Mouse (Mus musculus) lung, embryonic 14.5 days (tissue): ENCODE results near the gene Fbxl2. TPM values are rescaled to one million over a fixed set of nuclear protein-coding genes. Genes with fewer than 3 reads are reported as not detected.

ENCODE experiments used
- ATAC-seq: fragments of 200-750 bp; cut with Nextera tagmentation; 2 replicates; pipeline ENCODE4 v1.8.0; 2017; ENCODE audit warnings: mild to moderate bottlenecking, moderate TSS enrichment, moderate library complexity; ENCODE audit not compliant: insufficient read depth
- DNase-seq: peaks from one replicate; pipeline ENCODE4 v3.0.0-alpha.2; 2015
- H3K27ac ChIP-seq: fragments of 300-500 bp; sonication (generic); 2 replicates; pipeline ENCODE4 v1.5.1; 2014; ENCODE audit warnings: low read depth, mild to moderate bottlenecking, moderate library complexity
- H3K27me3 ChIP-seq: fragments of 300-500 bp; sonication (generic); 2 replicates; pipeline ENCODE4 v1.6.1; 2014; ENCODE audit warnings: low read length, control low read depth; ENCODE audit not compliant: insufficient read depth
- H3K36me3 ChIP-seq: fragments of 300-500 bp; sonication (generic); 2 replicates; pipeline ENCODE4 v1.6.1; 2014; ENCODE audit warnings: control low read depth; ENCODE audit not compliant: insufficient read depth
- H3K4me1 ChIP-seq: fragments of 300-500 bp; sonication (generic); 2 replicates; pipeline ENCODE4 v1.6.1; 2014; ENCODE audit warnings: antibody characterized with exemption, control low read depth; ENCODE audit not compliant: insufficient read depth
- H3K4me2 ChIP-seq: fragments of 300-500 bp; sonication (generic); 2 replicates; pipeline ENCODE4 v1.6.1; 2014; ENCODE audit warnings: mild to moderate bottlenecking
- H3K4me3 ChIP-seq: fragments of 300-500 bp; sonication (generic); 2 replicates; pipeline ENCODE4 v1.5.1; 2014; ENCODE audit warnings: low read depth, low read length
- H3K9ac ChIP-seq: fragments of 300-500 bp; sonication (generic); 2 replicates; pipeline ENCODE4 v1.6.1; 2014
- H3K9me3 ChIP-seq: fragments of 300-500 bp; sonication (generic); 2 replicates; pipeline ENCODE4 v1.6.1; 2016; ENCODE audit warnings: low read depth, low read length, control low read depth
- CTCF ChIP-seq: IDR thresholded peaks from 2 replicates; pipeline ENCODE4 v1.5.1; 2016; ENCODE audit warnings: antibody characterized with exemption, low read depth
- WGBS: fragments of 180-500 bp; shearing (Covaris S2); extraction: QIAGEN DNeasy Blood & Tissue Kit; methylation state at CpG from one replicate; pipeline ENCODE4 v1.1.7; 2014; 5-methylcytosine and 5-hydroxymethylcytosine counted together
- polyA plus RNA-seq: library from polyadenylated mRNA; unstranded; fragments of >200 nt; fragmentation: Nextera tagmentation; extraction: Ambion mirVana; gene quantifications from 2 replicates; pipeline ENCODE4 v1.2.1, GENCODE M21; 2014

Gene Fbxl2
- polyA plus RNA-seq, 1 experiment from 2014 or later, result 3.3 TPM

DNA sequence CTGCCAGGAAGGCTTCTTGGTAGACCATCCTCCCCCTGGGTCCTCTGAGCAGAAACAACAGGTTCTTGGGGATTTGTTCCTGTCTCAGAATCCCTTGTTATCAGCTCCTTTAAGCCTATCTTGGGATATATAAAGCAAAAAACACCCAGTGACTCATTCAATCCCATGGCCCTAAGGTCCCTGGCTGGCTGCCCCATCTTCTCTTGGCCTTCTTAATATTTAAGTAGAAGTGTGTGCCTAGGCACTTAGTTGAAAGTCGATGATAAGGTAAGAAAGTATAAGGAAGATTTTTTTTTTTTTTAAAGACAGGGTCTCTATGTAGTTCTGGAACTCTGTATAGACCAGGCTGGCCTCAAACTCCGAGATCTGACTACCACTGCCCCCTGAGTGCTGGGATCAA lies 63.5 kb downstream of the Fbxl2 start:
- WGBS, result 77% methylated on average over 2 of the region's 2 CpGs
- H3K4me2 ChIP-seq, result no peak overlapping the region
- no peaks in the 10 kb centered on the region for H3K4me1 ChIP-seq
- DNase-seq (no peak), ATAC-seq (no peak)
- H3K9me3 ChIP-seq, result no peaks in the 10 kb centered on the region
- no peak overlapping the region for H3K9ac ChIP-seq
- no peaks in the 10 kb centered on the region for H3K27me3 ChIP-seq
- no peak for TF ChIP-seq CTCF
- no peak overlapping the region for H3K4me3 ChIP-seq
- no peak overlapping the region for H3K27ac ChIP-seq
- H3K36me3 ChIP-seq, result peaks cover 25% of the 10 kb centered on the region

DNA sequence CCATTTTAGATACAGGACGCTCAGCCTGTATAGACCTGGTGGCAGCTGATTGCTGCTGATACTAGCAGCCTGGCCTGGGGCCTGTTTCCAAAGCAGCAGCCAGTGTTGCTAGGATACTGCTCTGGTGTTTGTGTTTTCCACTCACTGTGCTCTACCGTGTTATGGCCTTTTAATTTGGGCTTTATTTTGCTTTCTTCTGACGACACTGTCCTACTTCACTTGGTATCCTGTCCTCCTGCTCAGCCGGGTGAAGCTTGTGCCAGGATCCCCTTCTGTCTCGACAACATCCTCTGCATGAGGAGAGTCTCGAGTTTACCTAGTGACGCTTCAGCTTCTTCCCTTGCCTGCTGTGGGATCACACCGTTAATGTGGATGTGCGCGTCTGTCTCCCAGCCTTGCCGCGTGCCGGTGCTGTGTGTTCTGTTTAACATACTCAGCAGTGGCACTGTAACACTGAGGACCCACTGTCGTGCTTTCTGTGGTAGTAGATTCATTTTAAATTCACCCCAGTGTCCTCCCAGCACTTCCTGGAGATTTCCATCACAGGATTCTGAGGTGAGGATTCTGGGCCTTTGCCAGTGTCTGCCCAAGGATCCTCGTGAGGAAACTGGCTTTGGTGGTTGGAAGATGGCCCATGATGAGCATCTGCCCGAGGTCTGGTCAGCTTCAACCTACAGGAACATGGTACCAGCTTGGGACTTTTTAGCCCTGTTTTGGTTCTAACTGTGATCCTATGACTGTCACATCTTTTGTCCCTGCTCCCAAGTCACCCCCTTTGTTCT lies 64.7 kb downstream of the Fbxl2 start:
- DNase-seq (peak; percentile 9), ATAC-seq (no peak)
- Histone ChIP-seq H3K27ac (no peak overlapping the region), H3K27me3 (no peaks in the 10 kb centered on the region), H3K4me1 (no peaks in the 10 kb centered on the region), H3K36me3 (peaks cover 36% of the 10 kb centered on the region), H3K4me2 (no peak overlapping the region), H3K9me3 (no peaks in the 10 kb centered on the region), H3K4me3 (no peak overlapping the region), H3K9ac (no peak overlapping the region)
- no peak for TF ChIP-seq CTCF
- 68% methylated on average over 16 of the region's 16 CpGs for WGBS

DNA sequence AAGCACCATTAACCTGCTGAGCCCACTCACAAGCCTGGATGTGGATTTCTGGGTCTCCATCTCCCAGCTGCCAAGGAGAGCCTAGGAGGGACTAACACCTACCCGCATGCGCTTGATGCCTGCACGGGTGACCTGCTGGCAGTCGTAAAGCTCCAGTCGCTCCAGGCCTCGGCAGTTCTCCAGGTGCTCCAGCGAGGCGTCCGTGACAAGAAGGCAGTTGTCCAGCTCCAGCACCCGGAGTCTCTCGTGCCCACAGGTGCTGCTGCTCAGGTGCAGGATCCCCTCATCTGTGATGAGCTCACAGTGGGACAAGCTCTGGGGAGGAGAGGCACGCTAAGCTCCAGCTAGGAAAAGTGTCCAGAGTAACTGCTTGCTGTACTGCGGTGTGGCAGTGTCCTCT lies 66.6 kb downstream of the Fbxl2 start:
- WGBS, result 82% methylated on average over 13 of the region's 13 CpGs
- H3K4me1 ChIP-seq, result no peaks in the 10 kb centered on the region
- no peak overlapping the region for H3K4me3 ChIP-seq
- ATAC-seq, result no peak
- no peak for TF ChIP-seq CTCF
- no peak overlapping the region for H3K4me2 ChIP-seq
- no peak overlapping the region for H3K27ac ChIP-seq
- DNase-seq, result no peak
- no peaks in the 10 kb centered on the region for H3K9me3 ChIP-seq
- H3K36me3 ChIP-seq, result peaks cover 54% of the 10 kb centered on the region
- H3K27me3 ChIP-seq, result no peaks in the 10 kb centered on the region
- no peak overlapping the region for H3K9ac ChIP-seq

DNA sequence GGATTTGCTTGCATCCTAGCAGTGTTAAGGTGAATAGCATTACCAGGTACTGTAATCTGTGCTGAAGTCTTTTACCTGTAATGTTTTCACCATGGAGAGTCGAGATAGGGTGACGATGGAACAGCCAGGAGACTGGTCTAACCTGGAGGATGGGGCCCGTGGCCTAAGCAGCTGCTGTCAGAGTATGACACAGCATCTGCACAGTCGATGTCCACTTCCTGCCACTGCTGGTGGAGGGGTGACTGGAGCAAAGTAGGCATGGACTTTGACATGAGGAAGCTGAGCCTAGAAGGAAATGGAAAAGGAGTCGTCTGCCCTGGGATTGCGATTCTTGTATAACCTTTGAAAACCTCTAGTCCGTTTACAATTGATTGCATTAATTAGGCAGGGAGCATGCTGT lies 67.3 kb downstream of the Fbxl2 start:
- WGBS, result 75% methylated on average over 7 of the region's 7 CpGs
- H3K36me3 ChIP-seq, result peaks cover 61% of the 10 kb centered on the region
- H3K9me3 ChIP-seq, result no peaks in the 10 kb centered on the region

DNA sequence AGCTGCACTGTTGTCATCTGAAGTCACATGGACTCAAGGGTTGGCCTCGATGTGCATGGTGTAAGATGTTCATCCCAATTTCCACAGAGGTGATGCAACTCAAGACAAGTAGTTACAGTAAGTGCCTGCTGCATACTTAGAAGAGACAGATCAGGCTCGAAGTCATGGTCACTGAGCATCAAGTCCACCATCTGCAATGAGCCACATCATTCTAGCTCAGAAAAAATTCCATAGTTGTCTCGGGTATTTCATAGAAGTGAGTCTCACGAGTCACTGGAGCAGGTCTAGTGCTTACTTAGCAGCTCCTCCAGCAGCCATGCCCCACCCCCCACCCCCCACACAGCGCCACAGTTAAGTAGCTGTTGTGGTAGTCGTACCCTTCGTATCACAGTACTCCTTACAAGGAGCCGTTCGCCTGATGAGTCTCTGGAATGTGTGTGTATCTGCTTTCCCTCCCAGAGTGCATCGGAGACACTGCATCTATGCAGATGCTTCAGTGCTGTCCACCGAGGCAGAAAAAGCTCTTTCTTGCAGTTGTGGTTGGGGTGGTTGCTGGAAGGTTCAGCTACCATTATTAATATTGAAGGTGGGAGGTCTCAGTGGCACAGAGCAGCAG lies 68.7 kb downstream of the Fbxl2 start:
- no peaks in the 10 kb centered on the region for H3K4me1 ChIP-seq
- no peak overlapping the region for H3K4me3 ChIP-seq
- no peak overlapping the region for H3K9ac ChIP-seq
- H3K27me3 ChIP-seq, result no peaks in the 10 kb centered on the region
- no peak overlapping the region for H3K27ac ChIP-seq
- DNase-seq (no peak), ATAC-seq (no peak)
- H3K36me3 ChIP-seq, result peaks cover 70% of the 10 kb centered on the region
- no peak for TF ChIP-seq CTCF
- no peak overlapping the region for H3K4me2 ChIP-seq
- WGBS, result 66% methylated on average over 11 of the region's 11 CpGs
- H3K9me3 ChIP-seq, result no peaks in the 10 kb centered on the region

More for the DNA sequence above, 67.3 kb downstream of the Fbxl2 start:
- Histone ChIP-seq H3K4me3 (no peak overlapping the region), H3K4me1 (no peaks in the 10 kb centered on the region), H3K27me3 (no peaks in the 10 kb centered on the region), H3K27ac (no peak overlapping the region), H3K9ac (no peak overlapping the region), H3K4me2 (no peak overlapping the region)
- ATAC-seq (no peak), DNase-seq (no peak)
- TF ChIP-seq CTCF, result no peak

DNA sequence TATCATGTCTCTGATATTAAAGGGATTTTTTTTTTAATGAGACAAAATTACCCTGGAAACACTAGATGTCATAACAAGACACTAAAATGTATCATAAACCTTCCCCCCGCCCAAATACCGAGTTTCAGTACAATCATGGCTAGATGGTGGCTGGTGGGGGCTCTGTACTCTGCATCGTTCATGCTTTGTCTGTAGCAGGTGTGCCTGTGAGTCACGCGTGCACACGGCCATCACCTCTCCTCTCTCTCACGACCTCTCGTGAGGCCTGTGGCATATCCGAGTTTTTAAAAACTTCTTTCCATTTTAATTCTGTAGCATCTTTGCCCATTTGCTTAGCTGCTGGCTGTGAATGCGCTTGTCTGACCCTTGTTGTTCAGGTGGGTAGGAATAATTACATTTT lies 69.7 kb downstream of the Fbxl2 start:
- DNase-seq (no peak), ATAC-seq (no peak)
- H3K4me3 ChIP-seq, result no peak overlapping the region
- WGBS, result 91% methylated on average over 10 of the region's 10 CpGs
- no peaks in the 10 kb centered on the region for H3K9me3 ChIP-seq
- H3K4me1 ChIP-seq, result no peaks in the 10 kb centered on the region
- no peak overlapping the region for H3K4me2 ChIP-seq
- H3K36me3 ChIP-seq, result peaks cover 75% of the 10 kb centered on the region
- no peak overlapping the region for H3K27ac ChIP-seq
- no peaks in the 10 kb centered on the region for H3K27me3 ChIP-seq
- H3K9ac ChIP-seq, result no peak overlapping the region
- no peak for TF ChIP-seq CTCF

DNA sequence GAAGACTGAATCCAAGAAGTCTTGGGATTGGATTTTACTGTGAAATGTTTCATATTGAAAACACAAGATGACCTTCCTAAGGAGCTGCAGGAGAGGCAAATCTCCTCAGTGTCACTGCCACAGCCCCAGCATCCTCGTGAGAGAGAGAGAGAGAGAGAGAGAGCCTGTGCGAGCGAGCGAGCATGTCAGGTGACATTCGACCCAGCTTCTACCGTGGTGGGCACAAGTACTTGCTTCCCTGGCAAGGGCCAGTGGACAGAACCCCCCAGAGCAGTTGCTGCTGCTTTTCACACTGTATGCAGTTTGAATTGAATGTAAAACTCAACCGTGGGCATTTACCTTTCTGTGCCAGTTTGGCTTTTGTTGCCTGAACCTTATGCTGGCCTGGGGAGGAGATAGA lies 70.5 kb downstream of the Fbxl2 start:
- Histone ChIP-seq H3K9ac (no peak overlapping the region), H3K4me2 (no peak overlapping the region), H3K4me1 (no peaks in the 10 kb centered on the region), H3K4me3 (no peak overlapping the region), H3K27ac (no peak overlapping the region), H3K36me3 (peaks cover 83% of the 10 kb centered on the region), H3K27me3 (no peaks in the 10 kb centered on the region), H3K9me3 (no peaks in the 10 kb centered on the region)
- DNase-seq (no peak), ATAC-seq (no peak)
- 79% methylated on average over 7 of the region's 7 CpGs for WGBS
- TF ChIP-seq CTCF, result no peak
